Mouse (Mus musculus) R1 (cell line): ENCODE measurements around the gene Trappc5.
A peak's percentile ranks its signal among the peaks of the same experiment; 100 is the strongest.

Experiments used
- DNase-seq: peaks from one replicate; pipeline ENCODE4 v3.0.0-alpha.2; 2018; ENCODE audit warnings: low read depth, low spot score

Trappc5 gene

DNA sequence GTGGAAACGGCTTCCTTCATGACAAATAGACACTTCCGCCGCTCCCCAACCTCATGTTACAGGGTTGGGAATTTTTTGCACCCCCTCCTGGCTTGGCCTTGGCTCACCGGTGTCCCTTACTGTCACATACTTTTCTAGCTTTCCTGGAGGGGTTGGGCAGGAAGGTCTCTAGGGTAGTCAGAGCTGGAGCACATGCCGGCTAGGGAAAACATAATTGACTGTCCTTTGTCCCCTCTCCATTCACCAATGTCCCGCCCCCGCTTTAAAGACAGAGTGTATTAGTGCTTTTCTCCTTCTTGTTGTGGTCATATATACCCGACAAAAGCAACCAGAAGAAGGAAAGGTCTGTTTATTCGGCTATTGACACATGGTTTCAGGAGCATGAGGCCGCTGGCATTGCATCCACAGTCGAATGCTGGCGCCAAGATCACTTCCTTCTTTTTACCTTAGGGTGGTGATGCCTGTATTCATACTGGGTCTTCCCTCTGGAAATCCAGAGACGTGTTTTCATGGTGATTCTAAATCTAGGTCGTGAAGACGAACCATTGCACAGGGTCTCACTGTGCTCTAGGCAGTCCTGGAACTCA, 987 bp downstream of the Trappc5 start:
- no peak for DNase-seq

DNA sequence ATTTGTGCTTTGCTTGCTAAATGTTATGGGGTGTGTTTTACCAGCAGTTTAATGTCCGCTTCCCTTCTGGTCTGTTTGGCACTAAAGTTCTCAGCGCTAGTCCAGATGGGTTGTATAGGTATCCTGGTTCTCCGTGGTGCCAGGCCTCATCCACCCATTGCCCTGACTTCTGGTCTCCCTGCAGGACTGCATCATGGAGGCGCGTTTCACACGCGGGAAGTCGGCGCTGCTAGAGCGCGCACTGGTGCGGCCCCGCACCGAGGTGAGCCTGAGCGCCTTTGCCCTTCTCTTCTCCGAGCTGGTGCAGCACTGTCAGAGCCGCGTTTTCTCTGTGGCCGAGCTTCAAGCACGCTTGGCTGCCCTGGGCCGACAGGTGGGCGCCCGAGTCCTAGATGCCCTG, 2.7 kb downstream of the Trappc5 start:
- DNase-seq, result peak; percentile 22

DNA sequence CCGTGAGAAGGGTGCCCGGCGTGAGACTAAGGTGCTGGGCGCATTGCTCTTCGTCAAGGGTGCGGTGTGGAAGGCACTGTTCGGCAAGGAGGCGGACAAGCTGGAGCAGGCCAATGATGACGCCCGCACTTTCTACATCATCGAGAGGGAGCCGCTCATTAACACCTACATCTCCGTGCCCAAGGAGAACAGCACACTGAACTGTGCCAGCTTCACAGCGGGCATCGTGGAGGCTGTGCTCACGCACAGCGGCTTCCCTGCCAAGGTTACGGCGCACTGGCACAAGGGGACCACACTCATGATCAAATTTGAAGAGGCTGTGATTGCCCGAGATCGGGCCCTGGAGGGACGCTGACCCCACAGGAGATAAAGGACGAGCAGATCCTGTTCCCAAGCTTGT, 3.1 kb downstream of the Trappc5 start:
- no peak for DNase-seq

DNA sequence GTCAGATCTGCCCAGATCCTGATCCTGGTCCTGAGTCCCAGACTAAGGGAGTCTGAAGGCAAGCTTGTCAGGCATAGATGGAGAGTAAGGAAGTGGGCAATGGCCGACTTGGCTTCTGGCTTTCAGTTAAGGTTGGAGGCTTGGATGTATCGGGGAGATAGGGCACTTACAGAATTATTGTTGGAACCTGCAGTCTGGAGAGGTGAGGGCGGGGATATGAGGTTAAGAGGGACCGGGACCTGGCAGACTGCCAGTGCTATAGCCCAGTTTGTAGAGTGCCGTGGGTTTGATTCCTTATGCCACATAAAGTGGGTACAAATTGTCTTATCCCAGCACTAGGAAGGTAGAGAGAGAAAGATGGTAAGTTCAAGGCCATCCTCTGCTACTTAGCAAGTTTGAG, 3.6 kb downstream of the Trappc5 start:
- DNase-seq, result no peak

DNA sequence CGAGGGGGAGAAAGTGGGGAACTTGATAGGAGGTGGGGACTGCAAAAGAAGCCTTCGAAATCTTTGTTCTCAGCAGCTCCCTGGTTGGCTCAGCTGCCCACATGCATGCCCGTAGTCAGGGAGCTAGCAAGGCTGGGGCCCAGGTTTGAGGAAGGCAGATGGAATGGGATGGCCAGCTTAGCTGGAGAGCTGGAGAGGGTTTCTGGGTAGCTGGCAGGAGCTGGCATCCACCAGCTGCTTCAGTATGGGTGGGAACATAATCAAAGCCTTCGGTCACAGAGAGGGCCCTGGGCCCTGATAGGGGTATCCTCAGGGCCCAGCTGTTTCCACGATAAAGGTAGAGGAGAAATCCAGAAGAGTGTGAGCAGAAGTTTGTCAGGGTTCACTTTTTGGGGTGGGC, 6.3 kb downstream of the Trappc5 start:
- DNase-seq, result no peak

DNA sequence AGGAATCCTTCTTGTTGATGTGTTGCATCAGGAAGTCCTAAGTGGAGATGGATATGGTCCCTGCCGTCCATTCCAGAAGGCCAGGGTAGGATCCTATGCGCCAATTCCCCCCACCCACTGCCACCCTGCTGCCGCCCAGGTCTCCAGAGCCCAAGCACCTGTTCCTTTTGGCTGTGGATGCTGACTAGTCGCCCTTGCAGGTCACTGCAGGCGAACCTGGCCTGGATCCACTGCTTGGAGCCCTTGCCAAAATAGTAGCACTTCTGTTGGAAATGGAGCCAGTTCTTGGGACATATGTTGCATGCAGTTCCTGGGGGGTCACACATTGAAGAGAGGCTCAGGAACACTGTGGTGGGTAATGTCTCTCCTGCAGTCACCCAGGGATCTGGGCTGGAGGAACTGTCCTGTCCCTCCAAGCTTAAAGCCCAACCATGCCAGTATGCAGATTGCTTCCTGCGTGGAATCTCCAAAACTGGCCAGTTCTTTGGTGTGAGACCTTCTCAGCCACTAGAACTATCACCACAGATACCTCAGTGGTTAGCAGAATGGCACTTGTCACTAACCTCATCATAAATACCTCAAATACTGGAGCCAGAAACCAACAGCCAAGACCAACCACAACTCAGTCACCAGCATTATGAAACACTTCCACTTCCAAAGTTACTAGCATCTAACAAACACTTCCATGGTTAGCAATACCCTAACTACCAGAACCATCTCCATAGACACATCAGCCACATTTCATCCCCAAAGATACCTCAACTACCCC, 7.5 kb downstream of the Trappc5 start:
- no peak for DNase-seq

DNA sequence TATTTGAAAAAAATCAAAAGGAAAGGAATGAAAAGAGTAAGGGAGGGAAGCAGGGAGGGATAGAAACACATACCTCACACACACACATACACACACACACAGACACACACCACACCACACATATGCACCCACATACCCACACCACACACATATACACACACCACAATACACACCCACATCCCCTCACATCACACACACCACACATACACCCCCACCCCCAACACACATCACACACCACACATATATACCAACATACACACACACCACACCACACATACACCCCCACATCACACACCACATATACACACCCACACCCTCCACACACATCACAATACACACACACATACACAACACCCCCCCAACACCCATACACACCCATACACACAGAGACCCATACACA, 8.4 kb downstream of the Trappc5 start:
- no peak for DNase-seq

DNA sequence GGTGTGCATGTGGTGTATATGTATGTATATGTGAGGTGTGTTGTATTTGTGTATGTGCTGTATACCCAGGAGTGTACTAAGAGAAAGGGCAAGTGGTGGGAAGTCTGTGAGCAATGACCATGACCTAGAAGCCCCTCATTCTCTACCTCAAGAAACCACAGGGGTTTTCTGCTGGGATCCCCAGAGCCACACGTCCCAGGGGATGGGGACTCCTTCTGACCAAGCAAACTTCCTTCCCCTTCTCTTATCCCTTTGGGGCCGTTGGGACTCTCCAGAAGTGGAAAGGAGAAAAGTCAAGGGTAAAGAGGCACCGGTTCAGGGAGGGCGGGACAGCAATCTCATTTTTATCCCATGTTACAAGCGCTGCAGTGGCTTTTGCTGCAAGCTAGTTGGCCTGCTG, 9.3 kb downstream of the Trappc5 start:
- no peak for DNase-seq

DNA sequence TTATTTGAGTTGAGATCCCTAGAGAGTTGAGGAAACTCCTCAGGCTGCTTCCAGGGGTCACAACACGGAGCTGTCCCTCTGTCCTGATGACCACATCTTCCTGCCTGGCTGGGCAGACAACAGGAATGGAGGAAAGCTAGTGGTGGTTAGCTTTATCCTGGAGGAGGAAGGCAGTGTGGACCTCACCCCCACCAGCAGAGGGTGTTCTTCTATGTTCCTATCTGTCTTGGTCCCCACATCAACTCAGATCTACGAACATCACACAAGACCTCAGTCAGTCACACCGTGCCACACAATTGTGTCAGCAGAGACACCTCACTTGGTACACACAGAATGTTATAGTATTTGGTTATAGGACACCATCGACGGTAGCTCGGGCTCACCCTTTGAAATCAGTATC, 11.4 kb downstream of the Trappc5 start:
- DNase-seq, result no peak

DNA sequence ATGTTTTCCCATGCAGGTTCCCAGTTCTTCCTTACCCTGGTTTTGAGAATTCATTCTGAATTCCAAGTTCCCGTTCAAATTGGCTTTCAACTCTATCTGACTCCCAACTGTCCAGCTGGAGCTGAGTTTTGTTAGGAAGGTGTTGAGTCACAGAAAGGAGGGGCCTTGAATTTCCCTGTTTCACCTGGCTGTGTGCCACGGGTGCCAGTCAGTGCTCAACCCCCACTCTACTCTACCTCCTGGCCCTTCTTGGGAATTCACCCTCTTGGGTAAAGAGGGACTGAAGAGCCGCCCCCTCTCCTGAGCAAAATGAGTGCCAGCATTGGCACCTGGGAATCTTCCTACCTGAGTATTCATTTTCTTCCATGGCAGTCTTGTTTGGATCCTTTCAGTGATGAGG, 14.7 kb downstream of the Trappc5 start:
- DNase-seq, result no peak

DNA sequence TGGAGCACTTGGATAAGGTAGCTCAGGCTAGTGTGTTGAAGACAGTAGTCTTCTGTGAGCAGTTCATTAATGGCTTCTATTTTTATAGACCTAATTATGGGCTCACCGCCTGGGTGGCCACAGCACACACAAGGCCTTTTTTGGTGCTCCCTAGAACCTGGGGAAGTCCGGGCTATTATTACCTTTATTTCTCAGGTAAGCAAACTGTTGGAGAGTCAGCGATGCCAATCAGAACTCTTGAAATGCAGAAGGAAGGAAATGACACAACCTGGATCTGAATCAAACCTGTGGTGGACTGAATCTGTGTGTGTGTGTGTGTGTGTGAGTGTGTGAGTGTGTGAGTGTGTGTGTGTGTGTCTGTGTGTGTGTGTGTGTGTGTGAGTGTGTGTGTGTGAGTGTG, 18.0 kb downstream of the Trappc5 start, which contains the start of gene Fcer2a:
TSS of gene Fcer2a (minus strand) at position 55 of the 400 bp plus-strand sequence.
- no peak for DNase-seq

DNA sequence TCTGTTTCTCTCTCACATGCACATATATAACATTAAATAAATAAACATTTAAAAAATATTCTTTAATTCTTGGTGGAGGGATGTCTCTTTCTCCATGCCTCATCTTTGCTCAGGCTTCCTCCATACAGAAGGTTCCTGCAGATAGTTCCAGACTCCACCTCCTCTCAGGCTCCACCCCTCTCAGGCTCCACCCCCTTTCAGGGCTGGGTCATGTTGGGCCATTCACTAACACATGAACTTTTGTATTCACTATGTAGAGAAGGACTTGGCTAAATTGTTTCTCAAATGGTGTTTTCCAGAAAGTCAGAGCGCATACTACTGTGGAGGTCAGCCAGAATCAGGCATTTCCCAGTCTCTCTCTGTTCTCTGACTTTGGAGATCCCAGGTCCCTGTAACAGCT, 25.4 kb downstream of the Trappc5 start:
- DNase-seq, result no peak

DNA sequence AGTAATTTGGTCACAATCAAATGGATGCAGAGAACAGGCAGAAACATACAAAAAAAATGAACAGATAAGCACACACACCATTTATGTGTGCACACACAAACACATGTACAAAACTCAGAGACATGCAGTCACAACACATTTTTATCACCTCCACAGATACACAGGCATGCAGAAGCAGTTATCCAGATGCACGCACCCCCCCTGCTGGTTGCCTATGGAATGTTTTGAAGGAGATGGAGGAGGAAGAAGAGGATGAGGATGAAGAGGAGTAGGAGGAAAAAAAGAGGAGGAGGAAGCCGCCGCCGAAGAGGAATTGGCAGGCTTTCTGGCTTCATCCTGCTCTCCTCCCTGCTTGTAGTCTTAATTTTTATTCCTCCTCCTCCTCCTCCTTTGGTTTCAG, 29.6 kb downstream of the Trappc5 start:
- no peak for DNase-seq

DNA sequence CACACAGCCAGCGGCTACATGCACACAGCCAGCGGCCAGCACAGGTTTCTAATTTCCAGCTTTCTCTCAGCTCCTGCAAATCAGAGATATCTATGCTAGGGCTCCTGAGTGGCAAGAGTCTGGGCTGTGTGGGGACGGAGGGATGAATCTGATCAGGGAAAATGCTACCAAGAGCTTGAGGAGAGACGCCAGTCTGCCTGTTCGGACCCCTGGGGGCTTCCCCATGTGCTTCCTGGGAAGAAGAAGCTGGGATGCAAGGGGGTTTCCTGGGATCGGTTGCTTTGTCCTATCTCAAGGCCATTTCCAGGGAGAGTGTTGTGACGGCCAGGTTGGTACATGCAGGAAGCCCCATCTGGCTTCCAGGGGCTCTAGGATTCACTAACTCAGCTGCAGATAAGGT, 31.5 kb downstream of the Trappc5 start:
- DNase-seq, result no peak

DNA sequence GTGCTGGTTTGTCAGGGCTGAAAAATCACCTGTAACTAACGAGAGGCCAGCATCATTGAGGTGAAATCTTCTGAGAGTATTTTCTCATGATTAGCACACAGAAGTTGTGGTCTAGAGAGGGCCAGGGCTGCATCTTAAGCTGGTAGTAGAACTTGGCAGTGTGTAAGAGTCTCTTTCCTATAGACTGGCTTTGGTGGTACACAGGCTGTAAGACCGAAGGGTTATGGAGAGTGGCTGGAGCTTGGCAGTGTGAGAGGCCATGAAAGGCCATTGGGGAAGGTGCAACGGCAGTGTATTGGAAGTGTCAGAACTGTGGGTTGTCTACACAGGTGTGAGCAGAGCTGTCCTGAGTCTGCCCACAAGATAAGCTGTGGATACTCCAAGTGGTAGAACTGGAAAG, 34.2 kb downstream of the Trappc5 start:
- no peak for DNase-seq

DNA sequence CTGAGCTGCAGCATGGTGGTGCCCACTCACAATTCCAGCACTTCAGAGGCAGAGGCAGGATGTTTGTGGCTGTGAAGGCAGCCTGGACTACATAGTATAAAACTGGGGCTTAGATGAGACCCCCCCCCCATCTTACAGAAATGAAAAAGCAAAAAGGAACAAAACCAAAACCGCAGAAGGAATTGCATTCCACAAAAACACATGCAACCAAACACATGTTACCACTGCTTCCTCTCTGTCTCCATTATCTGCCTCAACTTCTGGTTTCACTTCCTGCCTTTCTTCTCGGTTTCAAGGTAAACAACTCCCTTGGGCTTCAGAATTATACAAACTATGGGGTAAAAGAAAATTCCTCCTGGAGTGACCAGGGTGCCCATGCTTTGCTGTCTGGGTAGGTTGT, 35.5 kb downstream of the Trappc5 start:
- DNase-seq, result no peak

DNA sequence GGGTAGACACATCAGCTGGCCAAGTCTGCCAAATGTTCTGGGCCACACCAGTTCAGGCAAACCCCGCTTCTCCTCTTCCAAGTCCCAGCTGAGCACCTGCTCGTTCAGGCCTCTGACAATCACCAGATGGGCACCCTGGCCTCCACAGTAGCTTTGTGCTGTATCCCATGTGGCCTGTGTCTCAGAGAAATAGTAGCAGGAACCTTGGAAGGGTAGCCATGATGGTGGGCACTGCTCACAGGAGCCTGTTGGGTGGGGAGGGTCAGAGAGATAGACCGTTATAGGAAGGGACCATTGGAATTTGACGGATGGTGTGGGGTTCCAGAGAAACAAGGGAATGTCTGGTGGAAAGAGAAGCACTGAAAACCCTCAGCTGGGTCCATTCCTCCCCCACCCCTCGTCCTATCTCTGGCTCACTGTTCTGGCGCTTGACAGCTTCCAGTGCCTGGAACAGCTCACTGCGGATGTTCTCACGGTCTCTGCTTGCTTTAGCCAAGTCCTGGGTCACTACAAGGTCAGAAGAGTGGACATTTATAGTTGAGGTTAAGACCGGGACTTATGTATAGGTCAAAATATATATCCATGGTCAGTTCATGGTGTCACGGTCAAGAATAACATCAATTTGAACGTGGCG, 41.3 kb downstream of the Trappc5 start:
- no peak for DNase-seq

DNA sequence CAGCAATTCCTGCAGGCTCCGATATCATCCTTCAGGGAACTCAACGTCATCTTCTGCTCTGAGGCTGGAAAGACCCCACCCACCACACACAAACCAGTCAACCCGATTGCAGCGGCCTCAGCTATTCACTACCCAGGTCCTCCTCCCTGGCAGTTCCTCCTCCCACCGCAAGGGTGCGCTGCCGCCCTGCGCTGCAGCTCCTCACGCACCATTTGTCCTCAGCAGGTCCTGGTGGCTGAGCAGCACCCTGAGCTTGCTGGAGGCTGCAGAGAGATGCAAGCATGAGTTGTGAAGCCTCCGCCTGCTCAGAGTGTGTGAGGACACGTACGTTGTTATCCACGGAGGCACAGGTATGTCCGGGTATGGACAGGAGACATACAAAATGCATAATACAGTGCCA, 42.5 kb downstream of the Trappc5 start:
- peak; percentile 77 for DNase-seq

DNA sequence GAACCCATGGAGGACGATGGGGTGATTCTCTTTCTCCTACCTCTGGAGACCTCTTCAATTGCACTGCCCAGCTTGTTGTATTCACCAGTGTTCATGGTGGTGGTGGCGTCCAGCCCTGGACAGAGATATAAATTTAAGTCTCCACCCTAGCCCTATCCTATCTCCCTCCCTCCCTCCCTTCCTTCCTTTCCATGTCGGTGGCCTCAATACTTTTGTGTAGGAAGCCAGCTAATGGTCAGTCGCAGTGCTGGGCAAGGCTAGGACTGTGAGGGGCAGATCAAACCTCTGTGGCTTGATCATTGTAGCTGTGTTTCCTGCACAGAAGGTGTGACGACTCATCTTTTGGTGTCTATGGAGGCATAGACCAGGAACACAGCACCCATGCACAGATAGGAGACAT, 44.5 kb downstream of the Trappc5 start, which contains the start of gene Clec4g:
TSS of gene Clec4g (minus strand) at position 101 of the 400 bp plus-strand sequence.
- DNase-seq, result no peak

DNA sequence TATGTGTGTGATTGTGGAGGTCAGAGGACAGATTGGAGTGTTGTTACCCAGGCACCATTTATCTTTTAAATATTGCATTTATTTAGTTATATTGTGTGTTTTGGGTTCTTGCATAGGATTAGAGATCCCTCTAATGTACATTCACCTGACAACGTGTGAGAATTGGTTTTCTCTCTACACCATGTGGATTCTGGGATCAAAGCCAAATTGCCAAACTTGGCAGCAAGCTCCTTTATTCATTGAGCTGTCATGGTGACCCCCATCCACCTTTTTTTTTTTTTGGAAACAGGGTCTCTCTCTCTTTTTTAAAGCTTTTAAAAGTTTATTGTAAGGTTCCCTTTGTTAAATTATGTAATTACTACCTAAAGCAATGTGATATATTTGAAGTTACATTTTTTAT, 44.9 kb downstream of the Trappc5 start:
- no peak for DNase-seq
